Mouse (Mus musculus): ENCODE measurements at regions not wholly inside any gene's neighbourhood (a gene's known extent, or its start where the extent isn't known, plus 50 kb on each side); places are given as distances from the start of the nearest gene placed in this dataset.

GRCm38 (mm10) chr7:119089931-119090330, 94.5 kb downstream of the Gpr139 start:
- DNase-seq, result no peak

GRCm38 (mm10) chr7:119088537-119088936, 93.5 kb upstream of the Gprc5b start:
- no peak for DNase-seq

- DNase-seq, result no peak
These were observed 92.9 kb upstream of the Gprc5b start for GRCm38 (mm10) chr7:119087723-119088419.

GRCm38 (mm10) chr7:119085696-119086451, 90.9 kb upstream of the Gprc5b start:
- no peak for DNase-seq

- DNase-seq, result peak; percentile 2
These were observed 82.0 kb upstream of the Gprc5b start for GRCm38 (mm10) chr7:119076712-119077619.

GRCm38 (mm10) chr7:119066026-119066425, 71.0 kb upstream of the Gprc5b start:
- DNase-seq, result no peak

Data from kidney, adult 9 months (tissue).